Mouse (Mus musculus) MEL (cell line): ENCODE data around the gene Chsy1. TPM values are rescaled to one million over a fixed set of nuclear protein-coding genes. Genes with fewer than 3 reads are reported as not detected.
A peak's percentile ranks its signal among the peaks of the same experiment; 100 is the strongest.
"Not testable (repeated sequence)": the region's sequence is repeated elsewhere in the genome, so short reads cannot be mapped to it uniquely, and the experiment has no call there.

Experiments used
- DNase-seq: peaks from one replicate; pipeline ENCODE4 v3.0.0; 2011; ENCODE audit warnings: low read depth, low spot score
- H3K27ac ChIP-seq: 2 replicates; pipeline ENCODE4 v1.5.1; 2012; ENCODE audit warnings: low read depth, mild to moderate bottlenecking, control low read depth, low read length, moderate library complexity; ENCODE audit not compliant: control insufficient read depth
- H3K27me3 ChIP-seq, 2 experiments: fragments of 150-350 bp in 1 of 2; sonication (generic) in 1 of 2; 2 replicates each; pipeline ENCODE4 v1.6.1; 2012; ENCODE audit warnings: low read length in 2 of 2, mild to moderate bottlenecking in 2 of 2, improper control_type of control experiment in 1 of 2, moderate library complexity in 1 of 2; ENCODE audit not compliant: insufficient read depth in 2 of 2, control insufficient read depth in 1 of 2
- H3K36me3 ChIP-seq, 2 experiments: 2 replicates each; pipeline ENCODE4 v1.6.1; 2012 to 2014; ENCODE audit warnings: low read length in 2 of 2, improper control_type of control experiment in 1 of 2, inconsistent platforms in 1 of 2, mild to moderate bottlenecking in 1 of 2; ENCODE audit not compliant: insufficient read depth in 2 of 2, control insufficient read depth in 1 of 2
- H3K4me1 ChIP-seq, 2 experiments: fragments of 150-350 bp in 1 of 2; sonication (generic) in 1 of 2; 2 replicates each; pipeline ENCODE4 v1.6.1; 2012; ENCODE audit warnings: low read length in 2 of 2, improper control_type of control experiment in 1 of 2, mild to moderate bottlenecking in 1 of 2; ENCODE audit not compliant: insufficient read depth in 2 of 2, control insufficient read depth in 1 of 2
- H3K4me3 ChIP-seq, 2 experiments: fragments of 150-350 bp in 1 of 2; sonication (generic) in 1 of 2; 2 replicates each; pipeline ENCODE4 v1.5.1; 2012; ENCODE audit warnings: low read depth in 2 of 2, low read length in 2 of 2, mild to moderate bottlenecking in 2 of 2, moderate library complexity in 2 of 2, control low read depth in 1 of 2, improper control_type of control experiment in 1 of 2; ENCODE audit not compliant: control insufficient read depth in 1 of 2, insufficient read depth in 1 of 2
- H3K79me2 ChIP-seq: 2 replicates; pipeline ENCODE4 v1.6.1; 2012; ENCODE audit warnings: mild to moderate bottlenecking, low read length, moderate library complexity; ENCODE audit not compliant: control insufficient read depth, poor library complexity, insufficient read depth
- H3K9ac ChIP-seq: 2 replicates; pipeline ENCODE4 v1.6.1; 2012; ENCODE audit warnings: low read depth, mild to moderate bottlenecking, control low read depth, low read length, moderate library complexity; ENCODE audit not compliant: control insufficient read depth, poor library complexity, severe bottlenecking
- H3K9me3 ChIP-seq: fragments of 150-350 bp; sonication (generic); replicated peaks from 2 replicates; pipeline ENCODE4 v1.6.1; 2012; ENCODE audit warnings: mild to moderate bottlenecking, low read length, improper control_type of control experiment, moderate library complexity; ENCODE audit not compliant: insufficient read depth
- BHLHE40 ChIP-seq: IDR thresholded peaks from 2 replicates; pipeline ENCODE4 v1.6.1; 2012; ENCODE audit warnings: low read depth, mild to moderate bottlenecking, inconsistent platforms, low read length, improper control_type of control experiment, borderline replicate concordance
- CTCF ChIP-seq, 3 experiments: IDR thresholded peaks in 2 of 3; conservative IDR thresholded peaks in 1 of 3; 2 replicates each; pipeline ENCODE4 v1.5.1; 2011 to 2012; ENCODE audit warnings: low read length in 3 of 3, low read depth in 2 of 3, mild to moderate bottlenecking in 2 of 3, improper control_type of control experiment in 1 of 3, inconsistent platforms in 1 of 3, mixed read lengths in 1 of 3, moderate library complexity in 1 of 3; ENCODE audit not compliant: control insufficient read depth in 1 of 3, insufficient read depth in 1 of 3, poor library complexity in 1 of 3, severe bottlenecking in 1 of 3
- E2F4 ChIP-seq: IDR thresholded peaks from 2 replicates; pipeline ENCODE4 v1.6.1; 2011; ENCODE audit warnings: low read depth, low read length, improper control_type of control experiment, borderline replicate concordance
- EP300 ChIP-seq, 2 experiments: IDR thresholded peaks; 2 replicates each; pipeline ENCODE4 v1.6.1; 2011; ENCODE audit warnings: improper control_type of control experiment in 2 of 2, low read length in 2 of 2, low read depth in 1 of 2, mild to moderate bottlenecking in 1 of 2
- ETS1 ChIP-seq: IDR thresholded peaks from 2 replicates; pipeline ENCODE4 v1.6.1; 2012; ENCODE audit warnings: low read depth, mild to moderate bottlenecking, inconsistent platforms, low read length, improper control_type of control experiment, moderate library complexity
- GATA1 ChIP-seq: IDR thresholded peaks from 2 replicates; pipeline ENCODE4 v1.6.1; 2011; ENCODE audit warnings: low read depth, low read length, improper control_type of control experiment
- JUND ChIP-seq: IDR thresholded peaks from 2 replicates; pipeline ENCODE4 v1.6.1; 2011; ENCODE audit warnings: low read depth, mild to moderate bottlenecking, improper control_type of control experiment, low read length
- MAFK ChIP-seq: IDR thresholded peaks from 2 replicates; pipeline ENCODE4 v1.6.1; 2011; ENCODE audit warnings: low read depth, mild to moderate bottlenecking, low read length, improper control_type of control experiment, borderline replicate concordance
- MAZ ChIP-seq: IDR thresholded peaks from 2 replicates; pipeline ENCODE4 v1.6.1; 2012; ENCODE audit warnings: low read depth, mild to moderate bottlenecking, inconsistent platforms, low read length, improper control_type of control experiment
- MXI1 ChIP-seq: IDR thresholded peaks from 2 replicates; pipeline ENCODE4 v1.6.1; 2011; ENCODE audit warnings: mild to moderate bottlenecking, low read depth, low read length, improper control_type of control experiment
- MYC ChIP-seq: IDR thresholded peaks from 2 replicates; pipeline ENCODE4 v1.6.1; 2011; ENCODE audit warnings: low read depth, mild to moderate bottlenecking, low read length, improper control_type of control experiment, moderate library complexity
- NRF1 ChIP-seq: IDR thresholded peaks from 2 replicates; pipeline ENCODE4 v1.6.1; 2014; ENCODE audit warnings: low read depth, mild to moderate bottlenecking, inconsistent platforms, low read length, improper control_type of control experiment, moderate library complexity; ENCODE audit not compliant: poor library complexity, insufficient read depth, severe bottlenecking
- POLR2AphosphoS2 ChIP-seq: IDR thresholded peaks from 2 replicates; pipeline ENCODE4 v1.6.1; 2011; ENCODE audit warnings: low read length, improper control_type of control experiment
- RCOR1 ChIP-seq: IDR thresholded peaks from 2 replicates; pipeline ENCODE4 v1.6.1; 2012; ENCODE audit warnings: low read depth, mild to moderate bottlenecking, inconsistent platforms, low read length, improper control_type of control experiment
- SIN3A ChIP-seq: IDR thresholded peaks from 2 replicates; pipeline ENCODE4 v1.6.1; 2012; ENCODE audit warnings: low read length, improper control_type of control experiment, inconsistent platforms
- TAL1 ChIP-seq: IDR thresholded peaks from 2 replicates; pipeline ENCODE4 v1.6.1; 2012; ENCODE audit warnings: mild to moderate bottlenecking, inconsistent platforms, low read length, moderate library complexity, mixed read lengths
- TBP ChIP-seq: IDR thresholded peaks from 2 replicates; pipeline ENCODE4 v1.8.0; 2011; ENCODE audit warnings: low read depth, low read length, improper control_type of control experiment
- TCF12 ChIP-seq: IDR thresholded peaks from 2 replicates; pipeline ENCODE4 v1.6.1; 2014; ENCODE audit warnings: low read depth, mild to moderate bottlenecking, inconsistent platforms, low read length, improper control_type of control experiment, moderate library complexity
- ZMIZ1 ChIP-seq: IDR thresholded peaks from 2 replicates; pipeline ENCODE4 v1.6.1; 2012; ENCODE audit warnings: low read depth, mild to moderate bottlenecking, inconsistent platforms, low read length, improper control_type of control experiment, moderate library complexity
- polyA plus RNA-seq, 2 experiments: library from polyadenylated mRNA; stranded (reverse) in 1 of 2; unstranded in 1 of 2; fragments of >175 nt in 1 of 2; fragments of >200 nt in 1 of 2; gene quantifications; 2 replicates each; pipeline versions ENCODE4 v1.2.1 to v1.2.4; 2012; ENCODE audit warnings: low replicate concordance in 2 of 2, low read depth in 1 of 2; ENCODE audit not compliant: insufficient read length in 2 of 2, insufficient read depth in 1 of 2, missing spikeins in 1 of 2
- total RNA-seq: library from RNA; depleted of rRNA; stranded (reverse); fragments of 300-350 nt; gene quantifications from 2 replicates; pipeline ENCODE4 v1.2.3, GENCODE M21; 2012

Chsy1 gene
- total and polyA plus RNA-seq, 3 experiments: 8.5 to 10.3 TPM; not detected in 1

GRCm38 (mm10) chr7:66187581-66188231 lies 78.4 kb downstream of the Chsy1 start:
- H3K36me3 ChIP-seq: peaks cover 0 to 7% of the 10 kb centered on the region in 2 experiments; a peak in 2 of 4 replicates
- H3K4me3 ChIP-seq: no peak overlapping the region
- TF ChIP-seq MAZ (peak; percentile 46; the same call in 1 of the 2 replicates), ZMIZ1 (no peak), NRF1 (0 out of 2 replicates have a peak, but pooled peaks have one; percentile 17), TCF12 (peak; percentile 80), BHLHE40 (peak; percentile 50; the same call in 1 of the 2 replicates), E2F4 (no peak), RCOR1 (peak; percentile 50; the same call in 1 of the 2 replicates), ETS1 (peak; percentile 75), MXI1 (peak; percentile 63; the same call in 1 of the 2 replicates), MAFK (no peak), SIN3A (no peak), TAL1 (peak; percentile 40; the same call in 1 of the 2 replicates), GATA1 (peak; percentile 61; the same call in 1 of the 2 replicates), MYC (peak; percentile 71; the same call in 1 of the 2 replicates), TBP (no peak), POLR2AphosphoS2 (no peak), EP300 (IDR thresholded peaks at IDR 0.05; ENCODE audit: low read depth in 1 of 2, low read length in 2 of 2) (peak; percentile 56 to 73), JUND (no peak)
- H3K27ac ChIP-seq: peak overlapping the region; percentile 4; the same call in 1 of the 2 replicates
- peak; percentile 70 for DNase-seq
- no peaks in the 10 kb centered on the region for H3K9me3 ChIP-seq
- peaks cover 5 to 11% of the 10 kb centered on the region in 2 experiments for H3K4me1 ChIP-seq
- no peak overlapping the region for H3K9ac ChIP-seq
- H3K79me2 ChIP-seq: no peaks in the 10 kb centered on the region
- no peaks in the 10 kb centered on the region for H3K27me3 ChIP-seq

GRCm38 (mm10) chr7:66190385-66190784 lies 81.1 kb downstream of the Chsy1 start:
- not testable (repeated sequence) for H3K9me3 ChIP-seq, H3K9ac ChIP-seq, H3K79me2 ChIP-seq, H3K27ac ChIP-seq, H3K27me3 ChIP-seq, H3K4me3 ChIP-seq, DNase-seq
- TF ChIP-seq CTCF (IDR thresholded peaks at IDR 0.05 in 2 of 3, conservative IDR thresholded peaks at IDR 0.05 in 1 of 3; ENCODE audit: control insufficient read depth in 1 of 3, insufficient read depth in 1 of 3, low read depth in 2 of 3, low read length in 3 of 3, poor library complexity in 1 of 3, severe bottlenecking in 1 of 3): peak in 2 of 3 experiments; percentile 1 to 34; a peak in 2 of 6 replicates
- H3K36me3 ChIP-seq: peaks cover 0 to 13% of the 10 kb centered on the region in 2 experiments; a peak in 2 of 4 replicates
- H3K4me1 ChIP-seq: peaks cover 5 to 29% of the 10 kb centered on the region in 2 experiments
